Mouse (Mus musculus): ENCODE results near the gene Narfl. TPM values are rescaled to one million over a fixed set of nuclear protein-coding genes. Genes with fewer than 3 reads are reported as not detected.
A peak's percentile ranks its signal among the peaks of the same experiment; 100 is the strongest.

Narfl gene
- total RNA-seq, 2 experiments from 2014 or later: 30.6 to 38.5 TPM

DNA sequence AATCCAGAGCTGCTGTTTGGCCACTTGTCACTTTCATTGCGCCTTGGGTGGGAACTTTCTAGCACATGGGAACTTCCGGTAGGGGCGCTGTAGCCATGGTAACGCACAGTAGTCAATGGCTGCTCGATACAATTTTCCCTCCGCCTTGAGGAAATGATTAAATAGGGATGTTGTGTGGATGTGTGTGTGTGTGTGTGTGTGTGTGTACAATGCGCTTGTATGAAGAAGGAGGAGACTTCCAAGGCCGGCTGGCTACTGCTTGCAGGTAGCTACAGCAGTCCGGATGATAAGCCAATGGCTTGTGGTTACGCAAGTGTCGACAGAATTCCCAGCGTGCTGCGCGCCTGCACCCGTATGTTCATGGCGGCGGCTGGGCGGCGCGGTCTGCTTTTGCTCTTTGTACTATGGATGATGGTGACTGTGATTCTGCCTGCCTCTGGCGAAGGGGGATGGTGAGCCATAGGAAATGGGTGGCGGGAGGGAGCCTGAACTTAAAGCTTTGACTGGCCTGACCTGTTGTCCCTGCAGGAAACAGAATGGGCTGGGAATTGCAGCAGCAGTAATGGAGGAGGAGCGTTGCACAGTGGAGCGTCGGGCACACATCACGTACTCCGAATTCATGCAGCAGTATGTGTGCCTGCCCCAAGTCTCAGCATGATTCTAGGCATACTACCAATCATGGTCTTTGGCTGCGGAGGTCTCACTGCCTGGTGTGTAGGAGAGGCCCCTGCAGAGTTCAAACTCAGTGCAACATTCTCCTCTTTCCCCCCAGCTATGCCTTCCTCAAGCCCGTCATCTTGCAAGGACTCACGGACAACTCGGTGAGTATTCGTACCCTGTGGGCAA is 55.4 kb downstream of the Narfl start, which contains the start of gene Jmjd8:
Gene Jmjd8 (plus strand): TSS at position 156 of the 846 bp plus-strand sequence.
- peak; percentile 73 to 92 for DNase-seq (ENCODE audit: low spot score in 2 of 2)

GRCm38 (mm10) chr17:25829558-25830017 is 56.0 kb downstream of the Narfl start:
- DNase-seq (ENCODE audit: low spot score in 2 of 2): no peak

GRCm38 (mm10) chr17:25830200-25830753 is 56.7 kb downstream of the Narfl start:
- DNase-seq (ENCODE audit: low spot score in 2 of 2): no peak

- no peak for DNase-seq (ENCODE audit: low spot score in 2 of 2)
These were observed 57.3 kb downstream of the Narfl start for GRCm38 (mm10) chr17:25830806-25831431.

GRCm38 (mm10) chr17:25831451-25832281 is 58.1 kb downstream of the Narfl start:
- no peak for DNase-seq (ENCODE audit: low spot score in 2 of 2)

- peak; percentile 96 to 99 for DNase-seq (ENCODE audit: low spot score in 2 of 2)
These were observed 59.1 kb downstream of the Narfl start for GRCm38 (mm10) chr17:25832436-25833290.

Small RNA genes lying within 50 kb of the gene (microRNA-seq; reads per million reads assigned to microRNA genes)
- gene Gm25083 (0 reads per million in 2 experiments), gene Mir3082 (2.0 to 2.7 reads per million in 2 experiments), gene Mir6966 (1.7 to 1.8 reads per million in 2 experiments)

Other genes starting within 250 kb of the Narfl start
- 10 to 100 TPM; 55.6 to 60.1 TPM for gene Sox8, start 203.1 kb upstream of the Narfl start, total RNA-seq (2021)
- gene Lmf1, start 194.7 kb upstream of the Narfl start, total RNA-seq (2021): 10 to 100 TPM; 24.9 to 25.6 TPM
- 100 to 1,000 TPM; 130 to 131 TPM for gene Gng13, start 56.6 kb upstream of the Narfl start, total RNA-seq (2021)
- 1 to 10 TPM; 1.5 to 1.8 TPM for gene Chtf18, start 46.4 kb upstream of the Narfl start, total RNA-seq (2021)
- 10 to 100 TPM; 63.5 to 64.1 TPM for gene Rpusd1, start 46.1 kb upstream of the Narfl start, total RNA-seq (2021)
- under 1 TPM in 1 of 2 experiments, not detected in 1; 0.13 TPM for gene Mslnl, start 37.7 kb upstream of the Narfl start, total RNA-seq (2021)
- gene Msln, start 19.4 kb upstream of the Narfl start, total RNA-seq (2021): 1 to 10 TPM in 1 of 2 experiments, under 1 TPM in 1; 0.46 to 1.2 TPM
- gene Haghl, start 11.9 kb downstream of the Narfl start, total RNA-seq (2021): 100 to 1,000 TPM; 103 to 109 TPM
- under 1 TPM; 0.36 to 0.40 TPM for gene Ccdc78, start 12.8 kb downstream of the Narfl start, total RNA-seq (2021)
- 10 to 100 TPM; 88.8 to 99.3 TPM for gene Fam173a, start 19.1 kb downstream of the Narfl start, total RNA-seq (2021)
- gene AC134908.4, start 21.9 kb downstream of the Narfl start, total RNA-seq (2021): 1 to 10 TPM in 1 of 2 experiments, under 1 TPM in 1; 0.47 to 1.8 TPM
- 10 to 100 TPM; 81.1 to 83.3 TPM for gene Metrn, start 23.4 kb downstream of the Narfl start, total RNA-seq (2021)
- gene Fbxl16, start 35.3 kb downstream of the Narfl start, total RNA-seq (2021): 100 to 1,000 TPM; 664 to 720 TPM
- gene Wdr24, start 49.9 kb downstream of the Narfl start, total RNA-seq (2021): 10 to 100 TPM; 22.6 to 26.4 TPM
- gene Jmjd8, start 55.1 kb downstream of the Narfl start, total RNA-seq (2021): 10 to 100 TPM; 52.7 to 55.5 TPM
- 100 to 1,000 TPM; 158 to 165 TPM for gene Stub1, start 59.6 kb downstream of the Narfl start, total RNA-seq (2021)
- 10 to 100 TPM; 42.1 to 43.4 TPM for gene Rhbdl1, start 63.5 kb downstream of the Narfl start, total RNA-seq (2021)
- 10 to 100 TPM; 21.9 to 22.1 TPM for gene Gm20683, start 68.0 kb downstream of the Narfl start, total RNA-seq (2021)
- 100 to 1,000 TPM in 1 of 2 experiments, 10 to 100 TPM in 1; 98.3 to 109 TPM for gene Rhot2, start 71.1 kb downstream of the Narfl start, total RNA-seq (2021)
- 10 to 100 TPM; 20.1 to 21.7 TPM for gene Wdr90, start 87.7 kb downstream of the Narfl start, total RNA-seq (2021)
- gene Mcrip2, start 95.0 kb downstream of the Narfl start, total RNA-seq (2021): 10 to 100 TPM; 23.3 to 23.7 TPM
- gene Mettl26, start 101.3 kb downstream of the Narfl start, total RNA-seq (2021): 10 to 100 TPM; 36.3 TPM
- 1 to 10 TPM; 1.7 to 2.2 TPM for gene Wfikkn1, start 107.1 kb downstream of the Narfl start, total RNA-seq (2021)
- 10 to 100 TPM; 49.4 to 54.7 TPM for gene Rab40c, start 146.0 kb downstream of the Narfl start, total RNA-seq (2021)
- gene Pigq, start 171.2 kb downstream of the Narfl start, total RNA-seq (2021): 100 to 1,000 TPM; 108 to 113 TPM
- gene Nhlrc4, start 171.2 kb downstream of the Narfl start, total RNA-seq (2021): under 1 TPM; 0.32 to 0.36 TPM
- under 1 TPM; 0.99 TPM for gene A930017K11Rik, start 178.8 kb downstream of the Narfl start, total RNA-seq (2021)
- gene Capn15, start 212.0 kb downstream of the Narfl start, total RNA-seq (2021): 10 to 100 TPM; 50.6 to 54.1 TPM